Mouse (Mus musculus) forebrain, embryonic 11.5 days (tissue): Measurements from ENCODE around the gene Fnip1. TPM values are rescaled to one million over a fixed set of nuclear protein-coding genes. Genes with fewer than 3 reads are reported as not detected.
A peak's percentile ranks its signal among the peaks of the same experiment; 100 is the strongest.
"Not testable (repeated sequence)": the region's sequence is repeated elsewhere in the genome, so short reads cannot be mapped to it uniquely, and the experiment has no call there.

Experiments used
- ATAC-seq: fragments of 200-750 bp; cut with Nextera tagmentation; replicated peaks from 2 replicates; pipeline ENCODE4 v1.8.0; 2017; ENCODE audit warnings: moderate TSS enrichment; ENCODE audit not compliant: low FRiP score
- DNase-seq: peaks from one replicate; pipeline ENCODE4 v3.0.0-alpha.2; 2017; ENCODE audit warnings: low spot score
- H3K27ac ChIP-seq: fragments of 300-500 bp; sonication (generic); 2 replicates; pipeline ENCODE4 v1.5.1; 2014; ENCODE audit warnings: low read depth, low read length
- H3K27me3 ChIP-seq: fragments of 300-500 bp; sonication (generic); 2 replicates; pipeline ENCODE4 v1.6.1; 2014; ENCODE audit warnings: mild to moderate bottlenecking, low read length, mixed read lengths; ENCODE audit not compliant: control insufficient read depth, insufficient read depth
- H3K36me3 ChIP-seq: fragments of 300-500 bp; sonication (generic); 2 replicates; pipeline ENCODE4 v1.6.1; 2014; ENCODE audit warnings: mild to moderate bottlenecking, low read length, moderate library complexity, mixed read lengths; ENCODE audit not compliant: control insufficient read depth, insufficient read depth
- H3K4me1 ChIP-seq: fragments of 300-500 bp; sonication (generic); replicated peaks from 2 replicates; pipeline ENCODE4 v1.6.1; 2014; ENCODE audit warnings: low read length, mixed read lengths; ENCODE audit not compliant: control insufficient read depth, insufficient read depth
- H3K4me2 ChIP-seq: fragments of 300-500 bp; sonication (generic); 2 replicates; pipeline ENCODE4 v1.6.1; 2014; ENCODE audit warnings: low read depth, mild to moderate bottlenecking, low read length, moderate library complexity, mixed read lengths; ENCODE audit not compliant: severe bottlenecking
- H3K4me3 ChIP-seq: fragments of 300-500 bp; sonication (generic); 2 replicates; pipeline ENCODE4 v1.5.1; 2014; ENCODE audit warnings: low read depth, low read length
- H3K9ac ChIP-seq: fragments of 300-500 bp; sonication (generic); 2 replicates; pipeline ENCODE4 v1.6.1; 2014; ENCODE audit warnings: low read length
- H3K9me3 ChIP-seq: fragments of 300-500 bp; sonication (generic); 2 replicates; pipeline ENCODE4 v1.6.1; 2016; ENCODE audit warnings: low read length, mixed read lengths; ENCODE audit not compliant: control insufficient read depth
- WGBS: fragments of 180-500 bp; shearing (Covaris S2); extraction: QIAGEN DNeasy Blood & Tissue Kit; methylation state at CpG from one replicate; pipeline ENCODE4 v1.1.7; 2014; 5-methylcytosine and 5-hydroxymethylcytosine counted together
- polyA plus RNA-seq: library from polyadenylated mRNA; unstranded; fragments of >200 nt; fragmentation: Nextera tagmentation; extraction: Ambion mirVana; gene quantifications from 2 replicates; pipeline ENCODE4 v1.2.1, GENCODE M21; 2014

The Fnip1 gene
- polyA plus RNA-seq, 1 experiment from 2014 or later: 13.4 TPM

DNA sequence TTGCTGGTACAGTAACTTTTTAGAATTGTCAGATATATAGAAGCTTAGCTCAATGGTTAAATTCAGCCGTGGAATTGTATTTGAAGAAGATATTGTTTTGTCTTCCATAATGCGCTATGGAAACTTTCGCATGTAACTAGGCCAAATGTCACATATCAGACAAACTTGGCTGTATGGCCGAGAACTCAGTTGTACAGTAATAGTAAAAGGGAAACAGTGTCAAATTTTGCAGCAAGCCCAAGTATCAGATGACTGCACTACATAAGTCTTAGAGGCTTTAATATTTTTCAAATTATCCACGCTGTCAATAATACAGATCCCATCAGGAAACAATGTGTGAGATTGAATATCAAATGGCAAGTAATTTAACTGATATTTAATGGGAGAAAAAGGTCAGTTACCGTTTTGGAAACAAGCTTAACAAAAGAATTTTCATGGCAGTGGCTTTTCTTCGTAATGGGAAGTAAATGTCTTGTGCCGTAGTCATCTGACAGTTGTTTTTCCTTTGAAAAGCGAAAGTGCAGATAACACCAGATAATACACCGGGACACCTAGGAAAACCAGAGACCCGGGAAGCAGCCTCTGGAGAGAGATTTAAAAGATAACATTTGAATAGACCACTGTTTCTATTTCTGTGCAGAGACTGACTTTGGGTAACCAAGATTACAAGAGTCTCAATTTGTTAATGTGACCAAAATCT is 1.1 kb downstream of the Fnip1 start:
- no peak overlapping the region for H3K27ac ChIP-seq
- no peaks in the 10 kb centered on the region for H3K36me3 ChIP-seq
- ATAC-seq (no peak), DNase-seq (no peak)
- H3K27me3 ChIP-seq: no peaks in the 10 kb centered on the region
- no peaks in the 10 kb centered on the region for H3K9me3 ChIP-seq
- no peaks in the 10 kb centered on the region; the same call in 1 of the 2 replicates for H3K4me1 ChIP-seq
- peak overlapping the region; percentile 60 for H3K4me2 ChIP-seq
- H3K9ac ChIP-seq: peak overlapping the region; percentile 78
- peak overlapping the region; percentile 90 for H3K4me3 ChIP-seq
- 61% methylated on average over 11 of the region's 11 CpGs for WGBS

DNA sequence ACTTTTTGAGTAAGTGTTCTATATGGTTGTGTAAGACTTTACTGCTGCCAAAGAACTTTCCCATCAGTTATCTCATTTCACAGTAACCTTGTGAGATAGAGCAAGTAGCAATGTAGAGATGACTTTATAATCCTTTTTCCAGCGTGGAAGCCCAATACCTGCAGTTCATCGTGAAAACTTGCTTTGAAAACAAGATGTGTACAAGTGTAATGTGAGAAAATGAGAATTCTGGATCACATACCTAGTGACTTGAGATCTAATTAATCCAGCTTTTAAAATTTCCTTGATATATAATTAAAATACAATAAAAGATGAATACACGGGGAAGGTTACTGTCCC is 1.7 kb downstream of the Fnip1 start:
- 78% methylated on average over 3 of the region's 3 CpGs for WGBS
- Histone ChIP-seq H3K36me3 (no peaks in the 10 kb centered on the region), H3K9ac (no peak overlapping the region), H3K9me3 (no peaks in the 10 kb centered on the region), H3K27me3 (no peaks in the 10 kb centered on the region), H3K27ac (no peak overlapping the region), H3K4me1 (no peaks in the 10 kb centered on the region; the same call in 1 of the 2 replicates), H3K4me3 (no peak overlapping the region), H3K4me2 (peak overlapping the region; percentile 60)
- no peak for ATAC-seq
- no peak for DNase-seq

DNA sequence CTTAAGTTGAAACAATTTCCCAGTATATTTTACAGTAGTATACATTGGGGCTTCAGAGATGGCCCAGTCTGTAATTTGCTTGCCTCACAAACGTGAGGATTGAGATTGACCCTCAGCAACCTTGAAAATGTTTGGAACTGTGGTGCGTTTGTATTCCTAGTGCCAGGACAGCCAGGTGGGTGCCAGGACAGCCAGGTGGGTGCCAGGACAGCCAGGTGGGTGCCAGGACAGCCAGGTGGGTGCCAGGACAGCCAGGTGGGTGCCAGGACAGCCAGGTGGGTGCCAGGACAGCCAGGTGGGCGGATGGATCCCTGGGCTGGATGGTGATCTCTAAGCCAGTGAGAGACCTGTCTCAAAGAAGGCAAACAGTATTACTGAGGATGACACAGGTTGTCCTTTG is 12.8 kb downstream of the Fnip1 start:
- ATAC-seq: not testable (repeated sequence)

DNA sequence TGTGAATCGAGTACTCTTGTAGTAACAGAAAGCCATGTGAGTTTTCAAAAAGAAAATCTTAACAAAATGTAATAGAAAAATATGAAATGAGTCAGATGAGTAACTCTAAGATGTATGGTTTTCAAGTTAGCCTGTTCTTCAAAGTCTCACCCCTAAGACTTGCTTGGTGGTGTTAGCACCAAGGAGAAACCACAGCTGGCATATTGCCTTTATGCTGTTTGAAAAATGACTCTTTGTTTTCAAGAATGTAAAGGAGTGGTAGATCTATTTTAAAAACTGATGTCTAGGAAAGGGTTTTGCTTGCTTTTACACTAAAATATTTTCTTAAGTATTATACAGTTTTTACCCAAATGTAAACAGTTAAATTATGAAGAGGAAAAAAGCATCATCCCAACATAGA is 16.5 kb downstream of the Fnip1 start:
- no peaks in the 10 kb centered on the region for H3K27me3 ChIP-seq
- WGBS: 92% methylated on average over 1 of the region's 1 CpGs
- H3K4me1 ChIP-seq: no peaks in the 10 kb centered on the region
- ATAC-seq (no peak), DNase-seq (no peak)
- H3K4me3 ChIP-seq: no peak overlapping the region
- H3K9ac ChIP-seq: no peak overlapping the region
- no peaks in the 10 kb centered on the region for H3K9me3 ChIP-seq
- H3K36me3 ChIP-seq: no peaks in the 10 kb centered on the region
- H3K27ac ChIP-seq: no peak overlapping the region
- H3K4me2 ChIP-seq: no peak overlapping the region

More for the DNA sequence above, 12.8 kb downstream of the Fnip1 start:
- 92% methylated on average over 3 of the region's 3 CpGs for WGBS
- H3K27me3 ChIP-seq, H3K36me3 ChIP-seq, H3K9me3 ChIP-seq, H3K4me3 ChIP-seq, H3K27ac ChIP-seq, DNase-seq, H3K4me1 ChIP-seq, H3K9ac ChIP-seq, H3K4me2 ChIP-seq: not testable (repeated sequence)

DNA sequence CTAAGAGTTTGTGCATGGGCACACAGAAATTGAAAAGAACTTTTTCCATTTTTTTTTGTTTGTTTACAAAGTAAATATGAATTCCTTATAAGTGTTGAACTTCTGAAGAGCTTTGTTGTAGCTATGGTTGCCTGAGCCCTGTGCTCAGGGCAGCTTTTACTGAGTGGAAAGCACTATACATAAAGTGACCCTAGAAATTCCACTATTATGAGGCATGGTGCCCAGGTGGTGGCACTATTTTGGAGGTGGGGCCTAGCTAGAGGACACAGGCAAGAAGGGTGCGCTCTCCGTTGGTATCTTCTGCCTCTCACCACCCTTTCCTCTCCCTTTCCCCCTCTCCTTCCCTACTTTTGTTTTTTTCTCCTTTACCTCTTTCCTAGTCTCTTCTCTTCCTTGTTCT is 18.9 kb downstream of the Fnip1 start:
- 65% methylated on average over 2 of the region's 2 CpGs for WGBS
- H3K9ac ChIP-seq: no peak overlapping the region
- H3K27me3 ChIP-seq: no peaks in the 10 kb centered on the region
- H3K36me3 ChIP-seq: no peaks in the 10 kb centered on the region
- DNase-seq: no peak
- H3K4me2 ChIP-seq: no peak overlapping the region
- no peaks in the 10 kb centered on the region for H3K9me3 ChIP-seq
- no peak overlapping the region for H3K27ac ChIP-seq
- no peak for ATAC-seq
- no peaks in the 10 kb centered on the region for H3K4me1 ChIP-seq
- no peak overlapping the region for H3K4me3 ChIP-seq

DNA sequence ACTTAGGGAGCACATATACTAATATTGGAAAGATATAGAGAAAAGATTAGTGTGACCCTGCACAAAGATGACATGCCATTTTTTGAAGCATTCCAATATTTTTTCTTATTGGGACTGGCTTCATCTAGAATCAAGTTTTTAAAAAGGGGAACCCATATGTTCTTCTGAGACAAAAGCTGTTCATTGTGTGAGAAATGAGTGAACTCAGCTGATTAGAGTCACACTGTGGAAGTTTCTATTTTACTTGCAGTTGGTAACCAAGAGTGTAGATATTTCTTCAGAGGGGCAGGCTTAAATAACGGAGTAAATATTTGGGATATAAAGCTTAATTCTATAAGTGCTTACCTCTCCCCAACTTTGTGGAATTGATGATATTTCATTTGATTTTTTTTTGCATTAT is 20.2 kb downstream of the Fnip1 start:
- Histone ChIP-seq H3K36me3 (no peaks in the 10 kb centered on the region), H3K9ac (no peak overlapping the region), H3K9me3 (no peaks in the 10 kb centered on the region), H3K4me2 (no peak overlapping the region), H3K4me1 (no peaks in the 10 kb centered on the region), H3K27ac (no peak overlapping the region), H3K27me3 (no peaks in the 10 kb centered on the region), H3K4me3 (no peak overlapping the region)
- ATAC-seq (no peak), DNase-seq (no peak)
- 96% methylated on average over 1 of the region's 1 CpGs for WGBS

DNA sequence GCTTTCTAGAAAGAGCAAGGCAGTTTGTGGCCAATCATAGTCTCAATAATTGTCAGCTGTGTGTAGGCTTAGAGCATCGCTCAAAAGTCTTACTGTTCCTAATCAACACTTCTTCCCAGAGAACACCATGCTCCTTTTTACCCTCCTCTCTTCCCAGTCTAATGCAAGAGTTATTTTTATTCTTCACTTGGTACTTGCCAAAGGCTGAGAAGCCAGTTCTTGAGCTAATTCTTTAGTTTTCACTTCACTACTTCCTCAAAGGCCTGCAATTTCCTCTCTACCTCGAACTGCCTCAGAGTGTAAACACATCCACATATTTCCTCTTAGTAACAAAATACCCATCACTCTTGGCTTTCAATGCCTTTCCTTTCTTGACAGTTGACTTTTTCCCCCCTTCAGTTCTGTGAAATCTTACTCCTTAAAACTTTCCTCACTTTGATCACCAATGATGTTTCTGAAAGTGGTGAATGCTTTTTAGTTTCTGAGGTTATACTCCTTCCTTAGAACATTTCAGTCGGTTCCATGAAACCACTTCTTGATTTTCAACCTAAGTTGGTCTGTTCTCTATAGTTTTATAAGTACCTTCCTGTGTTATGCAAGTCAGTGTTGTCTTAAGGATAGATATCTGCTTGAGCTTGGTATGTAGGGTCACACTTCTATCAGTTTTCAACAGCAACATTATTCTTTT is 26.7 kb downstream of the Fnip1 start:
- no peaks in the 10 kb centered on the region for H3K4me1 ChIP-seq
- H3K9ac ChIP-seq: no peak overlapping the region
- ATAC-seq (no peak), DNase-seq (no peak)
- H3K4me2 ChIP-seq: no peak overlapping the region
- H3K36me3 ChIP-seq: peaks cover 2% of the 10 kb centered on the region; the same call in 1 of the 2 replicates
- no peak overlapping the region for H3K4me3 ChIP-seq
- H3K9me3 ChIP-seq: no peaks in the 10 kb centered on the region
- no peaks in the 10 kb centered on the region for H3K27me3 ChIP-seq
- H3K27ac ChIP-seq: no peak overlapping the region
- 76% methylated on average over 3 of the region's 3 CpGs for WGBS

DNA sequence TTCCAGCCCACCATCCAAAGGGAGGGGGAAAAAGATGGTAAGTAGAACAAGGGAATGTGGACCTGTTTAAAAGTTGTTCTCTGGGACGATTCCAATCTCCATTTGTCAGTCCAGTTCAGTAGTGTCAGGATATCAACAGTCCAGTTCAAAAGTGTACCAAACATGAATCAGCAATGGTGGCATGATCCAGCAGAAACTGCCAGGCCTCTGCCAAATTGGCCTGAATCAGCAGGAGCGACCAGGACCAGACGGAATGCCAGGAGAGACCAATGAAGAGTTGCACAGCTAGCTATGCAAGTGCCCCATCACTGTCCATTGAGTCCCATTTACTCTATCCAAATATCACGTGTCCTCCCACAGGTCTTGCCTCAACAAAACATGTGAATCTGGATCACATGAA is 34.2 kb downstream of the Fnip1 start:
- ATAC-seq (no peak), DNase-seq (no peak)
- WGBS: 92% methylated on average over 4 of the region's 4 CpGs
- no peak overlapping the region for H3K4me2 ChIP-seq
- H3K27me3 ChIP-seq: no peaks in the 10 kb centered on the region
- H3K27ac ChIP-seq: no peak overlapping the region
- no peaks in the 10 kb centered on the region for H3K4me1 ChIP-seq
- H3K36me3 ChIP-seq: peaks cover 2% of the 10 kb centered on the region; the same call in 1 of the 2 replicates
- H3K4me3 ChIP-seq: no peak overlapping the region
- H3K9ac ChIP-seq: no peak overlapping the region
- no peaks in the 10 kb centered on the region for H3K9me3 ChIP-seq

DNA sequence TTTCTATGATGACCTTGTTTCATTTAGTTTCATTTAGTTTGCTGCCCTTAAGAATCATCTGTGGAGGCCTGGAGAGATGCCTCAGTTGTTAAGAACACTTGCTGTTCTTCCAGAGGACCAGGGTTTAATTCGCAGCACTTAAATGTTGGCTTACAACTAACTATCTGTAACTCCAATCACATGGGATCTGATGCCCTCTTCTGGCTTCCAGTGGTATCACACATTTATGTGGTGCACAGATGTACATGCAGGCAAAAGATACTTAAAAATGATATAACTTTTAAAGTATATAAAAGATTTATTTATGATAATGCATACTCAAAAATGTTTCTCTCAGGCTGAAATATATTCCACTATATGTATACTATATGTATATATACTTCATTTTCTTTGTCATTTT is 40.4 kb downstream of the Fnip1 start:
- H3K36me3 ChIP-seq: peaks cover 3% of the 10 kb centered on the region; the same call in 1 of the 2 replicates
- H3K27me3 ChIP-seq: no peaks in the 10 kb centered on the region
- H3K9me3 ChIP-seq: no peaks in the 10 kb centered on the region
- ATAC-seq (no peak), DNase-seq (no peak)
- WGBS: 90% methylated on average over 1 of the region's 1 CpGs
- H3K4me1 ChIP-seq: no peaks in the 10 kb centered on the region
- no peak overlapping the region for H3K9ac ChIP-seq
- H3K4me3 ChIP-seq: no peak overlapping the region
- H3K4me2 ChIP-seq: no peak overlapping the region
- H3K27ac ChIP-seq: no peak overlapping the region
